Mouse (Mus musculus): Measurements from ENCODE around the gene Ppil3.
A peak's percentile ranks its signal among the peaks of the same experiment; 100 is the strongest.

Gene Ppil3

GRCm38 (mm10) chr1:58409553-58410197 lies 35.6 kb downstream of the Ppil3 start:
- no peak for DNase-seq (ENCODE audit: low spot score)

DNA sequence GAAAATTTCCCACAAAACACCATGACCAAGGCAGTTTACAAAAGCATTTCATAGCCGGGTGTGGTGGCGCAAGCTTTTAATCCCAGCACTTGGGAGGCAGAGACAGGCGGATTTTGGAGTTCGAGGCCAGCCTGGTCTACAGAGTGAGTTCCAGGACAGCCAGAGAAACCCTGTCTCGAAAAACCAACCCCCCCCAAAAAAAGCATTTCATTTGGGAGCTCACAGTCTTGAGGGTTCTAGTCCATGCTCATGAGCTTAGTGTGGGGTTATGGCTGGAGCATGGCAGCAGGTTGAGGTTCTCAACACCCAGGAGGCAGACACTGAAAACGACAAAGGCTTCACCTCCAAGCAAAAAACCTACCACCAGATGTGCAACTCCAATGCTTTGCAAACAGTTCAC lies 37.1 kb downstream of the Ppil3 start:
- DNase-seq (ENCODE audit: low spot score): no peak

DNA sequence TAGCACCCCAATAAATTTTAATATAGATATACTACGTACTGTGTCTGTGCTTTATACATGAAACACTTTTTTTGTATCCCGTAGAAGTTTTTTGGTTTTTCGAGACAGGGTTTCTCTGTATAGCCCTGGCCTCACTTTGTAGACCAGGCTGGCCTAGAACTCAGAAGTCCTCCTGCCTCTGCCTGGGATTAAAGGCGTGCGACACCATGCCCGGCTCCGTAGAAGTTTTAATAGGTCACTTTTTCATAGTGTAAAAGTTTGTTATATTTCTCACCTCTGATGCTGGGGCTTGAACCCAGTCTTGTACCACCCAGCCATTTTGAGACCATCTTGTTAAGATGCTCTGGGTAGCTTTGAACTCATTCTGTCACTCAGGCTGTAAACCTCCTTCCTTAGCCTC lies 38.0 kb downstream of the Ppil3 start:
- no peak for DNase-seq (ENCODE audit: low spot score)

- no peak for DNase-seq (ENCODE audit: low spot score)
These were observed 41.5 kb downstream of the Ppil3 start for GRCm38 (mm10) chr1:58403745-58404144.

- no peak for DNase-seq (ENCODE audit: low spot score)
These were observed 43.9 kb downstream of the Ppil3 start for GRCm38 (mm10) chr1:58401396-58401795.

GRCm38 (mm10) chr1:58397731-58398130 lies 47.6 kb downstream of the Ppil3 start:
- DNase-seq (ENCODE audit: low spot score): no peak

GRCm38 (mm10) chr1:58396179-58396578 lies 49.1 kb downstream of the Ppil3 start:
- no peak for DNase-seq (ENCODE audit: low spot score)

DNA sequence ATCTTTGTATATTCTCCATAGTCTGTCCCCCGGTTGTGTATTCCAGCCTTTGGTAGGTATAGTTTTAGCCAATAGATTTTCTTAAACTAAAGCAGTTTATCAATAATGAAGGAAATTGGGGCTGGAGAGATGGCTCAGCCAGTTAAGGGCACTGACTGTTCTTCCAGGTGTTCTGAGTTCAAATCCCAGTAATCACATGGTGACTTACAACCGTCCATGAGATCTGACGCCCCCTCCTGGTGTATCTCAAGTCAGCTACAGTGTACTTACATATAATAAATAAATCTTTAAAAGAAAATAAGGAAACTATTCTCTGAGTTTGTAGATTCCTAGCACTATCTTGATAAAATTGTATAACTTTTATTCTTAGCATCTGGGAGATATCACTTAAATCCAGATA lies 49.9 kb downstream of the Ppil3 start:
- no peak for DNase-seq (ENCODE audit: low spot score)

GRCm38 (mm10) chr1:58393284-58394195 lies 51.7 kb downstream of the Ppil3 start:
- DNase-seq (ENCODE audit: low spot score): peak; percentile 26

- peak; percentile 82 for DNase-seq (ENCODE audit: low spot score)
These were observed 52.5 kb downstream of the Ppil3 start, which contains the start of gene Bzw1 for GRCm38 (mm10) chr1:58392652-58393283. Bzw1 (plus strand) TSS chr1:58392898.

- no peak for DNase-seq (ENCODE audit: low spot score)
These were observed 53.0 kb downstream of the Ppil3 start for GRCm38 (mm10) chr1:58392268-58392651.

DNA sequence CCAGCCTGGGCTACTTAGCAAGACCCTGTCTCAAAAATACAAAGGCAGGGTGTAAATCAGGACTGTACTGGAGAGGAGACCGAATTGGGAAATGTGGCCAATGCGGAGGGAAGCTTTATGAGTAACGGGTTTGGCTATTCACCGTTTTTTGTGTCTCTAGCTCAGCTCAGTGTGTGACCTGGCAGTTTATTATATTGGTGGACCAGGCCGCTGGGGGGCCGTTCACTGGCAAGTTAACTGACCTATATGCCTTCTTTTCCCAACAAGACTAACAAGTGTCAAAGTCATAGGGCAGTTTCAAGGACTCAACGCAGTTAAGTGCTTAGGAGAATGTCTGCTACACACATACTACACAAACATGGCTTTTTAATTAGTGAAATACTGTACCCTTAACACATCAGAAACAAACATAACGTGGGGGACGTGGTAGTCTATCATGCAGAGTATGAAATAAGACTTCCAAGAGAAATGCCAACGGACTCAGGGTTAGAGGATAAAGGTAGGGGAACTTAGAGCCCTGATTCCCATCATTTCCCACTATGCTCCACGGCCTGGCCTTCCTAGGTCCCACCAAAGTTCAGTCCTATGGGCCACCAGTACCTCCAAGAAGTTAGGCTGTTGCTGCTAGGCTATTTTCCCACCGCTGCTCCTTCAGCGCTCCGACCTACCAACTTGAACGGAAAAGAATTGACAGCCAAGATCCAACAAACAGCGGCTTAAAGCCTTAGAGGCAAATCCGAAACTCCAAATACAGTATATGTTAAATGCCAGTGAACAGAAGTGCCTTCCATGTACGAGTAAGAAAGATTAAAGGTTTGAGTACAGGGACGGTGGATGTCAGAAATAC lies 53.6 kb downstream of the Ppil3 start:
- DNase-seq (ENCODE audit: low spot score): no peak

DNA sequence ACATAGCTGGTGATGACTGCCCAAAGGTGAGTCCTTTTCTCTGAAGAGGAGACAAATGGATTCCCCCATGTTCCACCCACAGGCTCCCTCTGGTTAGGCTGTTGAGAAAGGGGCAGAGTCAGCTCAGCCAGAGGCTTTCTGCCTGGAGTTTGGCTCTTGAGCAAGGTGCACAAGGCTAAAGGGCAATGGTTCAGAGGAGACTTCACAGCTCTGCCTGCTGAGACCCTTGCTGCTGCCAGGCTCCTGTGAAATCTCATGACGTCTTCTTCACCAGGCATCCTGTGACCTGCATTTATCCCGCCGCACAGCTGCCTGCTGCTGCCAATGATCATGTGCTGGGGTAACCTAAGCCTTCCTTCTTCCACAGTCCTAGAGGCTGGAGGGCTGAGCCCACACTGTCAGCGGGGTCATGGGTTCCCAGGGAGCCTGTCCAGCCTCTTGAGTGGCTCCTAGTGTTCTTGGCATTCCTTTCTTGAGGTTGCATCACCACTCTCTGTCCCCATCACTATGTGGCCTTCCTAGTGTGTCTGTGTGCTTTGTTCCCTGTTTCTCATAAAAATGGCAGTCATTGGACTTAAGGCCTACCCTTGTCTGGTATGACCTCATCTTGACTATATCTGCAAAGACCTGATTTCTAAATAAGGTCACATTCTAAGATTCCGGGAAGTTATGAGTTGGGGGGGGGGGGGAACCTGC lies 62.6 kb downstream of the Ppil3 start:
- no peak for DNase-seq (ENCODE audit: low spot score)
